Mouse (Mus musculus) G1E (cell line): ENCODE results near the gene Rpl22. TPM values are rescaled to one million over a fixed set of nuclear protein-coding genes. Genes with fewer than 3 reads are reported as not detected.

ENCODE experiments used
- ATAC-seq: 2 replicates; pipeline ENCODE4 v1.8.0; 2016; ENCODE audit warnings: mild to moderate bottlenecking; ENCODE audit not compliant: insufficient number of reproducible peaks, poor library complexity, low FRiP score, severe bottlenecking; ENCODE audit errors: extremely low read depth
- DNase-seq: peaks from one replicate; pipeline ENCODE4 v3.0.0; 2012; ENCODE audit warnings: low spot score
- H3K27me3 ChIP-seq: 2 replicates; pipeline ENCODE4 v1.6.1; 2012; ENCODE audit warnings: mild to moderate bottlenecking, low read length, inconsistent platforms; ENCODE audit not compliant: insufficient read depth
- H3K36me3 ChIP-seq: replicated peaks from 2 replicates; pipeline ENCODE3; 2012; ENCODE audit warnings: mild to moderate bottlenecking, inconsistent platforms
- H3K4me1 ChIP-seq: 2 replicates; pipeline ENCODE4 v1.6.1; 2012; ENCODE audit warnings: low read depth, low read length, inconsistent platforms, mixed read lengths; ENCODE audit not compliant: insufficient read depth
- H3K4me3 ChIP-seq: 2 replicates; pipeline ENCODE4 v1.5.1; 2012; ENCODE audit warnings: low read depth, mild to moderate bottlenecking, inconsistent platforms, low read length, moderate library complexity, mixed read lengths
- H3K9me3 ChIP-seq: replicated peaks from 2 replicates; pipeline ENCODE4 v1.6.1; 2012; ENCODE audit warnings: inconsistent platforms
- CTCF ChIP-seq: IDR thresholded peaks from 2 replicates; pipeline ENCODE4 v1.5.1; 2012; ENCODE audit warnings: low read depth, low read length, inconsistent platforms, mixed read lengths
- GATA1 ChIP-seq: IDR thresholded peaks from 2 replicates; pipeline ENCODE4 v1.6.1; 2012; ENCODE audit warnings: borderline replicate concordance, low read length, inconsistent platforms, mixed read lengths
- GATA2 ChIP-seq: IDR thresholded peaks from 2 replicates; pipeline ENCODE4 v1.6.1; 2012; ENCODE audit warnings: low read depth, low read length, inconsistent platforms, borderline replicate concordance
- POLR2AphosphoS5 ChIP-seq: IDR thresholded peaks from 2 replicates; pipeline ENCODE4 v1.6.1; 2012; ENCODE audit warnings: low read depth, low read length, inconsistent platforms; ENCODE audit not compliant: insufficient replicate concordance
- TAL1 ChIP-seq: conservative IDR thresholded peaks from 2 replicates; pipeline ENCODE4 v1.6.1; 2012; ENCODE audit warnings: low read depth, low read length, inconsistent platforms, mixed read lengths
- polyA plus RNA-seq: library from polyadenylated mRNA; stranded (reverse); fragments of >175 nt; gene quantifications from 2 replicates; pipeline ENCODE4 v1.2.3, GENCODE M21; 2012
- total RNA-seq, 2 experiments: library from RNA; stranded (forward) in 1 of 2; stranded (reverse) in 1 of 2; fragments of 200-1000 nt in 1 of 2; fragments of >200 nt in 1 of 2; fragmentation: Nextera tagmentation in 1 of 2; gene quantifications; 2 replicates each; pipeline ENCODE4 v1.2.3; 2014 to 2017

Gene Rpl22
- total and polyA plus RNA-seq, 3 experiments = 54.2 to 1,748 (median 552) TPM

- TF ChIP-seq POLR2AphosphoS5 (no peak), GATA2 (no peak), GATA1 (no peak), TAL1 (no peak), CTCF (no peak)
- ATAC-seq (no peak), DNase-seq (no peak)
- Histone ChIP-seq H3K36me3 (no peaks in the 10 kb centered on the region), H3K9me3 (peaks cover 10% of the 10 kb centered on the region), H3K4me3 (no peak overlapping the region), H3K4me1 (peaks cover 4% of the 10 kb centered on the region), H3K27me3 (peaks cover 2% of the 10 kb centered on the region; the same call in 1 of the 2 replicates)
Observed at GRCm38 (mm10) chr4:152290385-152290784, 35.2 kb upstream of the Rpl22 start.

- Histone ChIP-seq H3K36me3 (no peaks in the 10 kb centered on the region), H3K4me1 (peaks cover 10% of the 10 kb centered on the region), H3K4me3 (no peak overlapping the region), H3K9me3 (peaks cover 10% of the 10 kb centered on the region), H3K27me3 (peaks cover 2% of the 10 kb centered on the region; the same call in 1 of the 2 replicates)
- no peak for DNase-seq
- TF ChIP-seq GATA1 = no peak
- no peak for TF ChIP-seq POLR2AphosphoS5
- no peak for TF ChIP-seq CTCF
- TF ChIP-seq GATA2 = no peak
- TF ChIP-seq TAL1 = no peak
- ATAC-seq = no peak
Observed at GRCm38 (mm10) chr4:152290991-152291390, 34.6 kb upstream of the Rpl22 start.

GRCm38 (mm10) chr4:152291562-152291961 is 34.0 kb upstream of the Rpl22 start, which contains the start of gene Hes3:
TSS of gene Hes3 (minus strand) at chr4:152291662.
- peaks cover 14% of the 10 kb centered on the region for H3K4me1 ChIP-seq
- H3K4me3 ChIP-seq = no peak within 1 kb of the TSS
- H3K27me3 ChIP-seq = peaks cover 2% of the 10 kb centered on the region; the same call in 1 of the 2 replicates
- H3K36me3 ChIP-seq = no peaks in the 10 kb centered on the region
- no peak for DNase-seq
- ATAC-seq = no peak
- peaks cover 5% of the 10 kb centered on the region; the same call in 1 of the 2 replicates for H3K9me3 ChIP-seq
- TF ChIP-seq POLR2AphosphoS5 (no peak), TAL1 (no peak), CTCF (no peak), GATA2 (no peak), GATA1 (no peak)

DNA sequence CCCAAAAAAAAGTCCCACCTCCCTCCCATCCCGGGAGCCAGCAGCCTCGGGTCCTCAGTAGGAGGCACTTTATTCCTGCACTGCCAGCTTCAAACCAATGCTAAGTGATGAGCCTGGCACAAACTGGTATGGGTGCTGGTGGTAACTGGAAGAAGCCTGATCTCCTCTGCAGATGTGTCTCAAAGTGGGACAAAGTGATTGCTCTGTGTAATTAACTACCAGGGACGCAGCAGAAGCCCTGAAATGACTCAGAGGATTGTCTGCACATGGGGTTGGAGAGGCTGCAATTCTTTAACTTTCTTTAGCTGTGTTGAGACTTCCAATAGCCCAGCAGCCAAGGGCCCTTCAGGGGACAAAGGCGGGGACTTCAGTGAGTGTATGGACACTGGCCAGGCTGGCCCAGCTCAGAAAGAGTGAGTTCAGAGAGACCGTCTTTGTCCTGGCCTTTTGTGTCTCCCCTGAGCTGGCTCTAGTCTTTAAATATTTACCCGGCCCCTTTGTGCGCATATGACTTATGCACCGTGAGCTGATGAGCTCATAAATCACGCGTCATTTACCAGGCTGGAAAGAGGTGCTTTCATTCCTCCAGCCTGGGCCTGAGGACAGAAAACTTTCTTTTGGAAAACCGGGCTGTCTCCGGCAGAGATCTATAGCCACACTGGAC is 33.3 kb upstream of the Rpl22 start:
- DNase-seq (no peak), ATAC-seq (no peak)
- no peak for TF ChIP-seq TAL1
- TF ChIP-seq POLR2AphosphoS5 = no peak
- H3K4me1 ChIP-seq = peaks cover 16% of the 10 kb centered on the region
- no peak overlapping the region for H3K4me3 ChIP-seq
- H3K36me3 ChIP-seq = no peaks in the 10 kb centered on the region
- H3K9me3 ChIP-seq = peaks cover 5% of the 10 kb centered on the region; the same call in 1 of the 2 replicates
- peaks cover 2% of the 10 kb centered on the region; the same call in 1 of the 2 replicates for H3K27me3 ChIP-seq

DNA sequence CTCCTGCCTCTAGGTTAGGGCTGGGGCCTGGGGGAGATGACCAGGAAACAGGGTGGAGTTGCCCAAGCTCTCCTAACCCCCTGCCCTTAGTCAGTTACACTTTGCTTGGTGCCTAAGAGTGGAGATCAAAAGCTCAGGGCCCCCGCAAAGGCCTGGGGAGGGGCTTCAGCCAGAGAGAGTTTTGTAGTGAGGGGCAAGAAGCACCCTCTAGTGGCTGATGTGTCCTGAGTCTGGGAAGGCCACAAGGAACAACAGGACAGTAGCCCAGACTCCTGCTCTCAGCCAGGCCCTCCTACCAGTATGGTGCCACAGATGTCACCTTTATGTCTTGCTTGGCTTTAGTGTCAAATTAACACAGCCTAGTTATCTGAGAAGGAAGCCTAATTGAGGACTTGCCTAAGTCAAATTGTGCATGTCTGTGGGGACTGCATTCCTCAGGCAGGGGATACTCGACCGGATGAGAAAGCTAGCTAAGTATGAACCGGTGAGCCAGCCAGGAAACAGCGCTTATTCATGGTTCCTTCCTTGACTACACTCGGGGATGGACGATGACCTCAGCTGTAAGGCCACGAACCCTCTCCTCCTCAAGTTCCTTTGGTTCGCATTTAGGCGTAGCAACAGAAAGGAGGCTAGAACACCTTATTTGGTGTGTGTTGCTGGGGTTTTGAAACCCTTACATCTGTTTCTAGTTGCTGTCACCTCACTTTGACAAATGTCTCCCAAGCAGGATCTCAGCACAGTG is 31.2 kb upstream of the Rpl22 start:
- H3K4me1 ChIP-seq = peaks cover 34% of the 10 kb centered on the region
- no peak for TF ChIP-seq TAL1
- TF ChIP-seq GATA2 = no peak
- TF ChIP-seq GATA1 = no peak
- no peak for TF ChIP-seq CTCF
- no peak for TF ChIP-seq POLR2AphosphoS5
- ATAC-seq = no peak

DNA sequence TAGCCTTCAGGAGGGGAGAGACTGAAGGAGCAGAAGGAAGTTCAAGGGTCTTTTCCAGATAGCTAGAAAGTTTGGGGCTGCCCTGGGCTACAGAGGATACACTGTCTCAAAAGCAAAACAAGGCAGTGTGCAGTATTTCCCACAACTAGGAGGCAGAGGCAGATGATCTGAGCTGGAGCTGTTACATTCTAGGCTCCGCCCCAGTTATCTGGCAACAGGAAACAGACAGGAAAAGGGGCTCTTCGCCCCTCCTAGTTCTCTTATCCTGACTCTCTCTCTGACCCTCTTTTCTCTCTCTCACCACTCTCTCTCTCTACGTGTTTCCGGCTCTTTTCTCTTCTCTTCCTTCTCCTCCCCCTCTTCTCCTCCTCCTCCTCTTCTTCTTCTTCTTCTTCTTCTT is 29.6 kb upstream of the Rpl22 start:
- H3K4me1 ChIP-seq = peaks cover 37% of the 10 kb centered on the region
- DNase-seq (peak; percentile 78), ATAC-seq (peak; percentile 63)

More for the DNA sequence above, 31.2 kb upstream of the Rpl22 start:
- no peak overlapping the region for H3K4me3 ChIP-seq
- no peaks in the 10 kb centered on the region for H3K9me3 ChIP-seq
- H3K27me3 ChIP-seq = peaks cover 2% of the 10 kb centered on the region; the same call in 1 of the 2 replicates
- no peak for DNase-seq
- peaks cover 9% of the 10 kb centered on the region for H3K36me3 ChIP-seq

More for the DNA sequence above, 29.6 kb upstream of the Rpl22 start:
- peak overlapping the region; percentile 57; the same call in 1 of the 2 replicates for H3K4me3 ChIP-seq
- H3K36me3 ChIP-seq = peaks cover 24% of the 10 kb centered on the region
- TF ChIP-seq GATA2 (no peak), GATA1 (no peak), POLR2AphosphoS5 (no peak), CTCF (no peak), TAL1 (no peak)
- no peaks in the 10 kb centered on the region for H3K9me3 ChIP-seq
- peaks cover 2% of the 10 kb centered on the region; the same call in 1 of the 2 replicates for H3K27me3 ChIP-seq
